Mouse (Mus musculus): ENCODE measurements around the gene Pgf. TPM values are rescaled to one million over a fixed set of nuclear protein-coding genes. Genes with fewer than 3 reads are reported as not detected.
A peak's percentile ranks its signal among the peaks of the same experiment; 100 is the strongest.
"Not testable (repeated sequence)": the region's sequence is repeated elsewhere in the genome, so short reads cannot be mapped to it uniquely, and the experiment has no call there.

Gene Pgf
- polyA plus RNA-seq, 1 experiment from 2014 or later: 6.3 TPM

DNA sequence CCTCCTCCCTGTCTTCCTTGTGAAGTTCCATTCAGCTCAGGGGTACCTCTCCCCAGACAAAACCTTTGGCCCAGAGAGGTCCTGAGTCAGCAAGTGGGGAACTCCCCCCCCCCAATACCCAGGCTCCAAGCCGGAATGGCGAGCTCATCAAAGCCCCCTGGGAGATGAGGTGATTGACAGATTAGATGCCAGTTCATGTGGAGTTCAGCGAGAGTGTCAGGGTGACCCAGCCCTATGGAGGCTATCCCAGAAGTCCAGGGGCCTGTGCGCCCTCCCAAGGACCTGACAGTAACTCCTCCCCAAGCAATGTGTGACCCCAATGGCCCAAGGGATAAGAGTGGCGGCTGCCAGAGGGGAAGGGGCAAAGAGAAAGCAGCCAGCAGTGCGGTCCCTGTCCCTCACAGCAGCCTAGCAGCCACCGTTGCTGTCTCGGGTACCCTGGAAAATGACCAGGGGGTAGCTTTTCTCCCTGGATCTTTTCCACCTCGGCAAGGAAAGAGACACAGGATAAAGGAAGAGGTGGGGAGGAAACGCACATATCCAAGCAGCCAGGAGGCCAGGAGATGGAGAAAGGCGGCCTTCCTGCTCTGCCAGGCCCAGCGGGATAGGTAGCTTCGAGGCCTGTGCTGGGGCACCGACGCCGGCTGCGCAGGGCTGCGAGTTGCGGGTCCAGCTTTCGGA is 27.1 kb downstream of the Pgf start:
- 9% methylated on average over 20 of the region's 20 CpGs for WGBS
- ATAC-seq (ENCODE audit: low FRiP score): no peak
- Histone ChIP-seq H3K9ac (peak overlapping the region; percentile 48), H3K27ac (no peak overlapping the region), H3K4me1 (peaks cover 11% of the 10 kb centered on the region), H3K27me3 (peaks cover 37% of the 10 kb centered on the region), H3K4me3 (replicated peaks) (peak overlapping the region; percentile 40), H3K36me3 (replicated peaks) (no peaks in the 10 kb centered on the region), H3K9me3 (no peaks in the 10 kb centered on the region), H3K4me2 (peak overlapping the region; percentile 58)

GRCm38 (mm10) chr12:85146881-85147280 is 30.7 kb downstream of the Pgf start:
- Histone ChIP-seq H3K9ac (no peak overlapping the region), H3K27ac (no peak overlapping the region), H3K36me3 (replicated peaks) (no peaks in the 10 kb centered on the region), H3K4me1 (peaks cover 11% of the 10 kb centered on the region), H3K4me2 (no peak overlapping the region), H3K27me3 (peaks cover 33% of the 10 kb centered on the region), H3K4me3 (replicated peaks) (no peak overlapping the region), H3K9me3 (no peaks in the 10 kb centered on the region)
- WGBS: 75% methylated on average over 9 of the region's 9 CpGs
- no peak for ATAC-seq (ENCODE audit: low FRiP score)

DNA sequence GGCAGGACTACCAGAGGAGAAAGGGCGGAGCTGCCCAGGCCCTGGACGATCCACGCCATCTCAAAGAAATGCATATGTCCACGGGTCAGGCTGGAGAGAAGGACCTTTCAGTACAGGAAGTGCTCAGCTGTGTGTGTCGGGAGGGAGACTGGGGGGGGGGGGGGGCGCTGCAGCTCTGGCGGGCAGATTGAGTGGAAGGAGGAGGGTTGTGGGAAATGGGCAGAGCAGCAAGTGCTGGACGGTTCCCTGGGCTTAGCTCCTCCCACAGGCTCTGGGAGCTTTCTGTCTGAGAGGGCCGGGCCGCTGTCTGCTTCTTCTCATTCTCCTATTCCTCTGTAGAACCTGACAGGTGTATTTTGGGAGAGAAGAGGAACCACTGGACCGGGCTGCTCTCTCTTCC is 31.2 kb downstream of the Pgf start:
- no peaks in the 10 kb centered on the region for H3K9me3 ChIP-seq
- no peaks in the 10 kb centered on the region for H3K36me3 ChIP-seq (replicated peaks)
- peaks cover 11% of the 10 kb centered on the region for H3K4me1 ChIP-seq
- peaks cover 29% of the 10 kb centered on the region for H3K27me3 ChIP-seq
- H3K4me2 ChIP-seq: no peak overlapping the region
- no peak overlapping the region for H3K27ac ChIP-seq
- no peak for ATAC-seq (ENCODE audit: low FRiP score)
- H3K9ac ChIP-seq: no peak overlapping the region
- no peak overlapping the region for H3K4me3 ChIP-seq (replicated peaks)
- 41% methylated on average over 6 of the region's 11 CpGs for WGBS

- Histone ChIP-seq H3K27ac (no peak overlapping the region; the same call in 1 of the 2 replicates), H3K9me3 (no peaks in the 10 kb centered on the region), H3K9ac (no peak overlapping the region), H3K4me1 (peaks cover 5% of the 10 kb centered on the region; the same call in 1 of the 2 replicates), H3K4me3 (replicated peaks) (no peak overlapping the region), H3K36me3 (replicated peaks) (no peaks in the 10 kb centered on the region), H3K4me2 (no peak overlapping the region), H3K27me3 (peaks cover 22% of the 10 kb centered on the region)
- ATAC-seq (ENCODE audit: low FRiP score): no peak
- 78% methylated on average over 9 of the region's 9 CpGs for WGBS
These were observed 32.0 kb downstream of the Pgf start for GRCm38 (mm10) chr12:85145630-85146029.

DNA sequence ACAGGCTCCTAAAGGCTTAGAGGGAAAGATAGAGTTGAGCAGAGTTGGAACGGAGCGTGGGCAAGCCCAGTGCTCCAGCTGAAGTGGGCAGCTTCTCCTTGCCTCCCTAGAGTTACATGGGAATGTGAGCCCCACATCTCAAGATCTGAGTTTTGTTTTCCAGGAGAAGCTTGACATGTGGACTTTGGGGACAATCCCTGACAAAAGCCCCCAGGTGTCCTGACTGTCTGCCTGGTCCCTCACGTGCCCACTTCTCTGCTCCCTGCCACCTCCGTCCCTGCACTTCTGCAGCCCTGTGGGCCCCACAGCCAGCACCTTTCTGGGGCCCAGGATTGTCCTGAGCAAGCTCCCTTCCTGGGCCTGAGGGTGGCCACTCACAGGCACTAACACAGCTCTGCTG is 32.8 kb downstream of the Pgf start:
- Histone ChIP-seq H3K27ac (no peak overlapping the region), H3K9ac (no peak overlapping the region), H3K4me1 (no peaks in the 10 kb centered on the region), H3K36me3 (replicated peaks) (no peaks in the 10 kb centered on the region), H3K4me2 (no peak overlapping the region), H3K27me3 (peaks cover 20% of the 10 kb centered on the region), H3K4me3 (replicated peaks) (no peak overlapping the region), H3K9me3 (no peaks in the 10 kb centered on the region)
- ATAC-seq (ENCODE audit: low FRiP score): no peak
- WGBS: 92% methylated on average over 4 of the region's 4 CpGs

- H3K27ac ChIP-seq; H3K4me1 ChIP-seq; ATAC-seq (ENCODE audit: low FRiP score); H3K36me3 ChIP-seq (replicated peaks); H3K4me3 ChIP-seq (replicated peaks); H3K9ac ChIP-seq; H3K4me2 ChIP-seq; H3K9me3 ChIP-seq: not testable (repeated sequence)
- peaks cover 18% of the 10 kb centered on the region for H3K27me3 ChIP-seq
- whole genome bisulfite sequencing: 68% methylated on average over 2 of the region's 2 CpGs
These were observed 33.3 kb downstream of the Pgf start for GRCm38 (mm10) chr12:85144276-85144675.

DNA sequence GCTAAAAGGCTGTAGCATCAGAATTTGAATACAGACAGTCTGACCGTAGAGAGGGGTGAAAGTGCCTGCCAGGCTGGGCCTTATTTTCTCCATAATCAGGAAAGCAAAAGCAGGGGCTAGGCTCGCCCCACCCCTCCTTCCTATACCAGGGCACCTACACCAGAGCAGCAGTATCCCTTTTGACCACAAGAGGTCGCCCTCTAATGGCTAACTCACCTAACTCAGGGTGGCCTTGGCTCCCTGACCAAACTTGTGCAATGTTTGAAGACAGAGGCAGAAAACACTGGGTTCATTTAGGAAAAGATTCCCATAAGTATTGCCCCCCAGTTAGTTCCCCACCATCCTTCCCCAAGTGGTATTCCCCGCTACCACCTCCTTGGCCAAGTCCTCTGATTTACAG is 34.8 kb downstream of the Pgf start:
- H3K9me3 ChIP-seq: no peaks in the 10 kb centered on the region
- H3K27me3 ChIP-seq: peaks cover 21% of the 10 kb centered on the region
- H3K4me1 ChIP-seq: no peaks in the 10 kb centered on the region
- no peak overlapping the region for H3K9ac ChIP-seq
- no peaks in the 10 kb centered on the region for H3K36me3 ChIP-seq (replicated peaks)
- 15% methylated on average over 4 of the region's 4 CpGs for WGBS
- H3K4me2 ChIP-seq: no peak overlapping the region
- H3K4me3 ChIP-seq (replicated peaks): no peak overlapping the region
- H3K27ac ChIP-seq: no peak overlapping the region
- peak; percentile 67; the same call in 1 of the 2 replicates for ATAC-seq (ENCODE audit: low FRiP score)

DNA sequence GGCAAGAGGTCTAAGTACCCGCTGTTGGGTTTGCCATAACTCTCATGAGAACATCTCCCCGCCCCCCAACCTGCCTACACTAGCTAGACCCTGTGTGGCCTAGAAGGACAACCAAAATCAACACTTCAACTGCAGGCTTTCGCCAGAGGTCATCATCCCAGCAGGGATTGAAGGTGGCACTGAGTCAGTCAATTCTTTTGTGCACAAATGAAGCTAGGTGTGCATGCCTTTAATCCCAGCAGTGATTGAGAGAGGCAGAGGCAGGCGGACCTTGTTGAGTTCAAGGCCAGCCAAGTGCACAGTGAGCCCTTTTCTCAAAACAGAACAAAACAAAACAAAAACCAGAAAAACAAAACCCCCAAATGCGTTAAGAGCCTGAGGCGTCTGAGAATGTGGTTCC is 36.5 kb downstream of the Pgf start:
- peaks cover 13% of the 10 kb centered on the region; the same call in 1 of the 2 replicates for H3K27me3 ChIP-seq
- H3K4me3 ChIP-seq (replicated peaks): no peak overlapping the region
- H3K4me1 ChIP-seq: no peaks in the 10 kb centered on the region
- H3K27ac ChIP-seq: no peak overlapping the region
- ATAC-seq (ENCODE audit: low FRiP score): no peak
- no peaks in the 10 kb centered on the region for H3K9me3 ChIP-seq
- 81% methylated on average over 6 of the region's 6 CpGs for whole genome bisulfite sequencing
- peaks cover 3% of the 10 kb centered on the region; the same call in 1 of the 2 replicates for H3K36me3 ChIP-seq (replicated peaks)
- H3K4me2 ChIP-seq: no peak overlapping the region
- H3K9ac ChIP-seq: no peak overlapping the region

- 54% methylated on average over 18 of the region's 18 CpGs for WGBS
- H3K4me3 ChIP-seq (replicated peaks): no peak overlapping the region
These were observed 37.4 kb downstream of the Pgf start for GRCm38 (mm10) chr12:85140036-85140701.

GRCm38 (mm10) chr12:85136627-85137026 is 41.0 kb downstream of the Pgf start:
- no peak for ATAC-seq (ENCODE audit: low FRiP score)
- no peaks in the 10 kb centered on the region for H3K9me3 ChIP-seq
- WGBS: 75% methylated on average over 4 of the region's 4 CpGs

More at GRCm38 (mm10) chr12:85140036-85140701, 37.4 kb downstream of the Pgf start:
- H3K36me3 ChIP-seq (replicated peaks): peaks cover 12% of the 10 kb centered on the region
- no peaks in the 10 kb centered on the region for H3K4me1 ChIP-seq
- peaks cover 13% of the 10 kb centered on the region; the same call in 1 of the 2 replicates for H3K27me3 ChIP-seq
- H3K9me3 ChIP-seq: no peaks in the 10 kb centered on the region
- no peak overlapping the region for H3K9ac ChIP-seq
- no peak for ATAC-seq (ENCODE audit: low FRiP score)
- H3K4me2 ChIP-seq: no peak overlapping the region
- no peak overlapping the region for H3K27ac ChIP-seq

GRCm38 (mm10) chr12:85135513-85136470 is 41.8 kb downstream of the Pgf start:
- 85% methylated on average over 19 of the region's 19 CpGs for WGBS

More at GRCm38 (mm10) chr12:85136627-85137026, 41.0 kb downstream of the Pgf start:
- H3K9ac ChIP-seq: no peak overlapping the region
- H3K4me2 ChIP-seq: no peak overlapping the region
- H3K36me3 ChIP-seq (replicated peaks): peaks cover 41% of the 10 kb centered on the region
- no peak overlapping the region for H3K27ac ChIP-seq
- no peak overlapping the region for H3K4me3 ChIP-seq (replicated peaks)
- H3K27me3 ChIP-seq: peaks cover 13% of the 10 kb centered on the region; the same call in 1 of the 2 replicates
- no peaks in the 10 kb centered on the region for H3K4me1 ChIP-seq

More at GRCm38 (mm10) chr12:85135513-85136470, 41.8 kb downstream of the Pgf start:
- H3K4me2 ChIP-seq: no peak overlapping the region
- no peaks in the 10 kb centered on the region for H3K9me3 ChIP-seq
- no peak for ATAC-seq (ENCODE audit: low FRiP score)
- H3K9ac ChIP-seq: no peak overlapping the region
- H3K27me3 ChIP-seq: peaks cover 13% of the 10 kb centered on the region; the same call in 1 of the 2 replicates
- H3K27ac ChIP-seq: no peak overlapping the region
- H3K4me3 ChIP-seq (replicated peaks): no peak overlapping the region
- H3K4me1 ChIP-seq: no peaks in the 10 kb centered on the region
- H3K36me3 ChIP-seq (replicated peaks): peaks cover 49% of the 10 kb centered on the region

Measured in forebrain, embryonic 12.5 days (tissue).